Mouse (Mus musculus): ENCODE data around the gene Slc34a3.

Slc34a3 gene

GRCm38 (mm10) chr2:25252331-25252730 is 18.2 kb upstream of the Slc34a3 start:
- DNase-seq (ENCODE audit: low spot score): no peak

DNA sequence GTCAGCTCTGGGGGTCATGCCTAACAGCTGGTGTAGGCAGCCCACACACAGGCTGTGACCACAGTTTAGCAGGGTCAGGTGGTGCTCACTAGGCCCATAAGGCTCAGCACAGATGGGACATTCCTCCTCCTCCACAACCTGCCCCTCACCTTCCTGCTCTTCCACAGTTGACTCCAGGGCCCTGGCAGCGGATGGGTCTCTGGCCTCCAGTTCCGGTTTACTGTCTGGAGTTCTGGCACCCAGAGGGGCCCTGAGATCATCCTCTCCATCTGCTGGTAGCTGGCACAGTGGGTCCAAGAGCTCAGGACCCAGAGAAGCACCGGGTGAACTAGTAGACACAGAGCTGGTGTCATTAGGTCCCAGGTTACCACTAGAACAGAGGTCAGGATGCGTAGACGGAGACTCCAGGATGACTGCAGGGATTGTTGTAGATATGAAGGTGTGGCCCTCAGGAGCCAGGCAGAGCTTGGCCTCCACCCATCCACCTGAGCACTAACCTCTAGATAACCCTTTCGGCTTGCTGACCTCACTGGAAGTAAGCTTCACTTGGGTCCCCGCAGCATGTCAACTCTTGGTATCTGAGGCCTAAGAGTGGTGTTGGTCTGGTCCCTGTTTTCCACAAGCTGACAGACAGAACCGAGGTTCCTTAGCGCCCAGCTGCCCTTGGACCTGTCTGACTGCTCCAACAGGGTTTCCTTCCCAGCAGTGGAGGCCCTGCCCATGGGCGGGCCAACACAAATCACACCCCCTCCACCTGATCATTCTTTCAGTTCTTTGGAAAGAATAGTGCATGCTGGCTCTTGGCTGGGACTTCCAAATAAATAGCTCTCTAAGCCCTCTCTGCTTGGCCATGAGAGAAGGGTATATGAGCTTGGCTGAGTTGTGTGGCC is 12.3 kb upstream of the Slc34a3 start, which contains the start of gene AL732309.1:
AL732309.1 (minus strand) TSS at position 681 of the 890 bp plus-strand sequence.
- peak; percentile 21 for DNase-seq (ENCODE audit: low spot score)

DNA sequence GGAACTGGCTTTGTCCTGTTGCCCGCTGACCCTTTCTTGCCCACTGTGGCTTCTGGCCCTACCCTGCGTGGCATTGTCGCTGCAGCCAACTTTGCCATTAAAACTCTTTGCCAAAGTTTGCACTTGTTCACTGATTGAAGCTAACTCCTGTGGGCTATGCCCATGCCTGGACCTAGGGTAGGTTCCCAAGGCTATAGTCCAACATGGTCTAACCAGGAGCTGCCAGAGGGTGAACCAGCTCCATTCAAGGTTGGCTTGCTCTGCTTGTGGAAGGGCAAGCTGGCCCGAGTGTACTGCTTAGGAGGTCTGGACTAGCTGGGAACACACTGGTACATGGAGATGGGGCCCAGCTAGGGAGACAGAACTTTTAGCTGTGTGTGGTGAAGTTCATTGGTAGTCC is 10.0 kb upstream of the Slc34a3 start:
- no peak for DNase-seq (ENCODE audit: low spot score)

GRCm38 (mm10) chr2:25243342-25243741 is 9.2 kb upstream of the Slc34a3 start:
- DNase-seq (ENCODE audit: low spot score): no peak

DNA sequence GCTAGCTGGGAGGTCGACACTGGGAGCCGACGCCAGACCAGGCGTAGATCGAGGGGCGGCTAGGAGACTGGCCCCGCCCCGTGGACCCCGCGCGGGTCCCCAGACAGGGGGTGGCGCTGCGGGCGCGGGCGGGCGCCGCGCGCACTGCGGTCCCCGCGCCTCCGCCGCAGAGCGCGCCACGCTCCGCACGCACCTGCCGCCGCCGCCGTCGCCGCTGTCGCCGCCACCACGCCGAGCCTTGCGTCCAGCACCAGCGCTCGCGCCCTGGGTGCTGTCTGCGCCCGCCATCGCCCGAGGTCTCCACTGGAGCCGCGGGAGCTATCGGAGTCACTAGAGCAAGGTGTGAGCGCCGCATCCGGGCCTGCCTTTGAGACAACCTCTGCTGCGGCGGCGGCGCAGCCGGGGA is 7.9 kb upstream of the Slc34a3 start, which contains the start of the genes Rnf208 and Cysrt1:
Rnf208 (plus strand) TSS at position 155 of the 406 bp plus-strand sequence.
Cysrt1 (minus strand) TSS at position 352 of the 406 bp plus-strand sequence.
- no peak for DNase-seq (ENCODE audit: low spot score)

DNA sequence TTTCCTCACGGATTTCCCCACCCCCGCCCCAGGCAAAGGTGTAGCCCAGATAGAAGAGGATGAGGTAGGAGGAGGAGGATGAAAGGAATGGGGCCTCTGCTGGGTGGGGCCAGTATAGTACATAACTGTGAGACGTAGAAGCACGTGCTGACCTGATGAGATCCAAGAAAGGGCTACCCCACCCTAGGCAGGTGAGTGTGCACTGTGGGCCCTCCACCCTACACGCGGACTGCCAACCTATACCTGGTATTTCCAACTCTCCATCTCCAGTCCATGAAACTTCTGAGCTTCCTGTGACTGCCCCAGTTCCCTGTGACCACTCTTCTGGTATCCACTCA is 7.2 kb upstream of the Slc34a3 start:
- no peak for DNase-seq (ENCODE audit: low spot score)

- peak; percentile 61 for DNase-seq (ENCODE audit: low spot score)
Observed at GRCm38 (mm10) chr2:25240723-25241437, 6.7 kb upstream of the Slc34a3 start.

DNA sequence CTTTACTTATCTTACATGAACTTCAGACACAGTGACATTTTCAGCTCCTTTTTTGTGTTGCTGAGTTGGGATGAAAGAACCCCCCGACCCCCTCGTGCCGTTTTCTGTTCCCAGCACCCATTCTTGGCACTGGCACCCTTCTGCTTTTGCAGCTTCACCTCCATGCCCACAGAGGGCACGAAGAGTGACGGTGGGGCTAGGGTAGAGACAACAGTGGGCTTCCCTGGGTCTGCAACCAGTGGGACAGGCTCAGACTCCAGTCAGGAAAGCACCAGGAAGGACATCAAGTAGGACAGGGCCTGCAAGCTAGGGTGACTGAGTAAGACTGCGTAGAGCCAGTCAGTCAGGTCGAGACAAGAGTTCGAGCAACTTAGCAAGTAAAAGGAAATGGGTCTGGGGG is 6.1 kb upstream of the Slc34a3 start:
- DNase-seq (ENCODE audit: low spot score): no peak

GRCm38 (mm10) chr2:25239766-25240165 is 5.6 kb upstream of the Slc34a3 start:
- no peak for DNase-seq (ENCODE audit: low spot score)

GRCm38 (mm10) chr2:25238106-25238505 is 3.9 kb upstream of the Slc34a3 start:
- no peak for DNase-seq (ENCODE audit: low spot score)

- DNase-seq (ENCODE audit: low spot score): peak; percentile 71
Observed at GRCm38 (mm10) chr2:25237522-25237921, 3.4 kb upstream of the Slc34a3 start.

GRCm38 (mm10) chr2:25236614-25237013 is 2.5 kb upstream of the Slc34a3 start, which contains the start of gene Rnf224:
Rnf224 (minus strand) TSS chr2:25236787.
- DNase-seq (ENCODE audit: low spot score): no peak

- DNase-seq (ENCODE audit: low spot score): no peak
Observed at GRCm38 (mm10) chr2:25234551-25235220, 522 bp upstream of the Slc34a3 start.

DNA sequence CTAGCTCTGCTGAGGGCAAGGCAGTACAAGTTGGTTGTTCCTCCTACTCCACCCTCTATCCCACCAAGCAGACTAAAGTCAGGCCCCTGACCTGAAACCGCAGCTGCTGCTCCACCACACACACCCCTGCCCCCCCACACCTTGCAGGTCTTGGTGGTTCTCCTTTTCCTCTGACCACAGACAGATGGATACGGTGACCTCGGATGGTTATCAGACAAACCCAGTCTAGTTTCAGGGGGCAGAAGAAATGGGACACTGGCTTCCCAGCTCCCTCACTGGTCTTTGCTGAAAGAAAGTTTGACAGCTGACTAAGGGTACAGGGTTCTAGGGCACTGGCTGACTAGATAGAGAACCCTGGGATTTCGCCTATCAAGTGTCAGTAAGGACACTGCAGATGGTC is 743 bp downstream of the Slc34a3 start:
- no peak for DNase-seq (ENCODE audit: low spot score)

- no peak for DNase-seq (ENCODE audit: low spot score)
Observed at GRCm38 (mm10) chr2:25231038-25231437, 3.1 kb downstream of the Slc34a3 start.

DNA sequence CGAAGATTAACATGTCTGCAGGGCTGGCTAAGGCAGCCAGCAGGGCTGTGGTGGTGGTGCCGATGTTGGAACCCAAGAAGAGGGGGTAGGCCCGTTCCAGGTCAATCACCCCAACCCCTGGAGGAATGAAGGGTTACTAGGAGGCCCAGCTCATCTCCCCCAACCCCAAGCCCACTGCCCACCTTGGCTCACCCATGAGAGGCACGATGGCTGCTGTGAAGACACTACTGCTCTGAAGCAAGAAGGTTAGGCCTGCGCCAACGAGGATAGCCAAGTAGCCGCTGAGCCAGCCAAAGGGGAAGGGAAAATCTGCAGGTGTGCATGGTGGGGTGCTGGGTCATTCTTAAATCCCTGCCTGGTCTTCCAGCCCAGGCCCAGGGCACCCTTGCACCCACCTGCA is 3.6 kb downstream of the Slc34a3 start:
- DNase-seq (ENCODE audit: low spot score): no peak

GRCm38 (mm10) chr2:25229582-25229981 is 4.6 kb downstream of the Slc34a3 start:
- no peak for DNase-seq (ENCODE audit: low spot score)

- DNase-seq (ENCODE audit: low spot score): no peak
Observed at GRCm38 (mm10) chr2:25228995-25229530, 5.1 kb downstream of the Slc34a3 start.

DNA sequence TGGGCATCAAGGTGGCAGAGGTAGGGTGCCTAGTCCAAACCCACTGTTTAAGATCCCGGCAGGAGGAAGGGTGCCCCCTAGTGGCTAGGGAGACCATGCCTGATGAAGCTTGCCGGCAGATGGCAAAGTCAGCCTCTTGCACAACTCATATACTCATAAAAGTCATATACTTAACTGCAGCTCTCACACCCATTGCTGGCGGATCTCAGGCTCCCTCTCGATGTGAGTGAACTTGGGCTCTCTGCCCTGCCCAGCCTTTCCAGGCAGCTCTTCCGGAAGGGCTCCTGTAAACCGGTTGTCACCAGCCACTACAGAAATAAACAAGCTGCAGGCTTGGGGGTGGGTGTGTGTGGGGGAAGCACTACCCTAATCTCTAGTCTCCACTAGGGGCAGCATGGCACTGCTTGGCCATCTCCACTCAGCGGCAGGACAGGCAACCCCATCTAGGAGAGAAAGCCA is 5.7 kb downstream of the Slc34a3 start:
- peak; percentile 92 for DNase-seq (ENCODE audit: low spot score)

GRCm38 (mm10) chr2:25227406-25227805 is 6.8 kb downstream of the Slc34a3 start:
- DNase-seq (ENCODE audit: low spot score): no peak

- no peak for DNase-seq (ENCODE audit: low spot score)
Observed at GRCm38 (mm10) chr2:25226864-25227263, 7.3 kb downstream of the Slc34a3 start.

- DNase-seq (ENCODE audit: low spot score): no peak
Observed at GRCm38 (mm10) chr2:25225811-25226379, 8.3 kb downstream of the Slc34a3 start.
